Mouse (Mus musculus) adrenal gland, postnatal 4 days (tissue): Measurements from ENCODE around the gene Smim5. TPM values are rescaled to one million over a fixed set of nuclear protein-coding genes. Genes with fewer than 3 reads are reported as not detected.
"Not testable (repeated sequence)": the region's sequence is repeated elsewhere in the genome, so short reads cannot be mapped to it uniquely, and the experiment has no call there.

Experiments
- DNase-seq, 2 experiments: peaks; one replicate each; pipeline ENCODE4 v3.0.0; 2021 to 2022; ENCODE audit warnings: low spot score in 2 of 2, mixed read lengths in 2 of 2
- long read RNA-seq, 2 experiments: library from polyadenylated mRNA; stranded (forward); transcript quantifications; one replicate each; pipeline ENCODE4 v2.0.0; 2021
- total RNA-seq, 2 experiments: library from RNA; stranded (reverse); gene quantifications; 2 replicates each; pipeline ENCODE4 v1.2.3; 2021

The Smim5 gene
- 1 to 10 TPM; 2.1 to 2.3 TPM for total RNA-seq
- long read RNA-seq, experiment 1, partial matches to known transcripts = 0 of 1 reads
- long read RNA-seq, experiment 1, other reads (novel, unspliced or antisense) = 0 of 1 reads
- long read RNA-seq, experiment 2, partial matches to known transcripts = 0 of 3 reads
- long read RNA-seq, experiment 2, other reads (novel, unspliced or antisense) = 0 of 3 reads

GRCm38 (mm10) chr11:115899486-115900266, at the start of gene Smim5:
TSS of gene Smim5 (plus strand) at chr11:115899966.
- peak in 1 of 2 experiments; percentile 22 for DNase-seq

GRCm38 (mm10) chr11:115854674-115855073, 45.1 kb upstream of the Smim5 start:
- DNase-seq = no peak

DNA sequence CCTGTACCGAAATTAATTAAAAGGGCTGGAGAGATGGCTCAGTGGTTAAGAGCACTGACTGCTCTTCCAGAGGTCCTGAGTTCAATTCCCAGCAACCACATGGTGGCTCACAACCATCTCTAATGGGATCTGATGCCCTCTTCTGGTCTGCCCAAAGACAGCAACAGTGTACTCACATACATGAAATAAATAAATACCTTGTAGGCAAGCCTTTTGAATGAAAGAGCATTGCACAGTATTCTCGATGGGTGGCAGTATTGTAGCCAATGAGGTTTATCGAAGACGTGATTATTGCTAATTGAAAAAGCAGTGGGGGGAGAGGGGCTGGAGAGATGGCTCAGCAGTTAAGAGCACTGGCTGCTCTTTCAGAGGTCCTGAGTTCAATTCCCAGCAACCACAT, 42.6 kb upstream of the Smim5 start:
- not testable (repeated sequence) for DNase-seq

GRCm38 (mm10) chr11:115857936-115858335, 41.8 kb upstream of the Smim5 start:
- DNase-seq = no peak

GRCm38 (mm10) chr11:115858354-115858753, 41.4 kb upstream of the Smim5 start, which contains the start of gene Myo15b:
TSS of gene Myo15b (plus strand) at chr11:115858406.
- no peak for DNase-seq

DNA sequence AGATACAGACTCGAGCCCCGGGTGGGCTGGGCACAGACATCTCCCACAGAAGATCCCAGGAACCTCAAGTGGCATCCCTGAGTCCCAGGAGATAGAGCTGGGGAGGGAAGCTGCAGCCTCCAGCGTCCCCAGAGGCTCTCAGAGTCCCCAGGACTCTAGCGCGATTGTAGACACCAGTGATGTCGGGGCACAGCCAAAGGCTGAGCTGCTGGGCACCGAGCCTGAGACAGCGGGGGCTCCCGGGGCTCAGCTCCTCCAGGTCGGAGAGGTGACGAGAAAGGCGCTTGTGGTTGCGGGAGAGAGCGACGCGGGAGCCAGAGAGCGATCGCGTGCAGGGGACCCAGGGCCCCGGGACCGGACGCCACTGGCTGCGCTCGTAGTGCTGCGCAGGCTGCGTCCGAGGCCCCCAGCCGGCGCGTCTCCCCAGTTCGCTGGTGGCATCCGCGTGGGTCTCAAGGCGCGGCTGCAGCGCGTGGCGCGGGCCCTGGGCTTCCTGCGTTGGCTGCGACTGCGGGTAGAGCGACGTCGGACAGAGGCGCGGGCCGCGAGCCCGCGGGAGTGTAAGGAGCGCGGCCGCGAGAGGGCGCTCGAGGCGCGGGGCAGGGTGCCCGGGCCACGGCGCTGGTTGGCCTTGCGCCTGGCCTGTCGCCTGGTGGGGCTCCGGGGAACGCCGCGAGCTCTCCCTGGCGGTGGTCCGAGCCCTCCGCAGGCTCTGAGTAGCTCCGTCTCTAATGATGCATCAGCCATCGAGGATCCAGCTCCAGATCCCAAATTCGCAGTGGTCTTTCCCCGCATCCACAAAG, 40.4 kb upstream of the Smim5 start:
- DNase-seq = peak; percentile 76 to 84

DNA sequence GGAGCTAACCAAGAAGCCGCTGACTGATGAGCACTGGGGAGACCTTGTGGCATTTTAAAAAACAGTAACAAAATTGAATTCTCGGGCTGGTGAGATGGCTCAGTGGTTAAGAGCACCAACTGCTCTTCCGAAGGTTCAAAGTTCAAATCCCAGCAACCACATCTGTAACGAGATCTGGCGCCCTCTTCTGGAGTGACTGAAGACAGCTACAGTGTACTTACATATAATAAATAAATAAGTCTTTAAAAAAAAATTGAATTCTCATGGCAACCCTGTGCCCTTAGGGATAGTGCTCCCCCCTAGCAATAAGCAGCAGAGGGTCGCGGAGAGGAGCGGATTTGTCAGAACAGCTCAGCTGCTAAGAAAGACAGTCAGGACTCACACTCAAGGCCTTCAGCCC, 35.9 kb upstream of the Smim5 start:
- DNase-seq = no peak

DNA sequence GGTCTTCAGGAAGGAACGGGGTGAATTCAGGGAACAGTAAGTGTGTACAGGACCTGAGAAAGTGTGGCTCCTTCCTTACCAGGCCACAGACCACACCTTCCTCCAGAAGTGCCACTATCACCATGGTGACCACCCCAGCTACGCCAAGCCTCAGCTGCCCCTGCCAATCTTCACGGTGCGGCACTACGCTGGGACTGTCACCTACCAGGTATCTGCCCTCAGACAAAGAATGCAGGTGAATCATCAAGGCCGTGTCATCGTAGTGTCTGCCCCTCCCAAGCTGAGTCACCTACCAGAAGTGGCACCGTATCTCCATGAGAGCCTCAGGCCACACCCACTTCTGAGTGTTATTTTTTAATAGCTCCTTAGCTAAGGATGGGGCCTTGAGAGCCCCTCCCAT, 30.4 kb upstream of the Smim5 start:
- no peak for DNase-seq

GRCm38 (mm10) chr11:115872437-115872836, 27.3 kb upstream of the Smim5 start:
- no peak for DNase-seq

- DNase-seq = no peak
Observed at GRCm38 (mm10) chr11:115875935-115876334, 23.8 kb upstream of the Smim5 start.

GRCm38 (mm10) chr11:115876438-115876837, 23.3 kb upstream of the Smim5 start:
- no peak for DNase-seq

DNA sequence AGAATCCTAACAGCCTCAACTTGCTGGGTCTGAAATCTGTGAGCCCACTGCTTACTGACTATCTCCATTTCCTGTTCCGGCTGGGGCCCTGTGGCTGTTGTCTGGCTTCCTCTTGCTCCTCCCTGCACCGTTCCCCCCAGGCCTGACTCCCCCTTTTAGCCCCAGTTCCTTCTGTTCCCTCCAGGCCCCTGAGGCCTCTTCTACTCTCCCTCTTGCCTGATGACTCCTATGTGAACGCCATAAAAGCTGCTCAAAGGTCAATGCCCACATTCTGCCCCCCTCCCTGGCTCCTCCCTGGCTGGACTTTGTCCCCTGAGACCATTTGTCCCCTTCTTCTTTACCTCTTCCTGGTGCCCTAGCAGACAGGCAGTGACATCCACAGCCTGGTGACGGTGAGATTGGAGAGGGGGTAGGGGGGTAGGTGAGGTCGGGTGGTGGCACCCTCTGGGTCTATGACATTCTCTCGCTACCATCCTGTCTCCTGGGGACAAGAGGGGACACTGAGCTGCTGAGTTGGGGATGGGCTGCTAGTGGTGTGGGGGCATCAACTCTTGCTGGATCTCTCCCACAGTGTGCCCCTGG, 22.5 kb upstream of the Smim5 start:
- no peak for DNase-seq

DNA sequence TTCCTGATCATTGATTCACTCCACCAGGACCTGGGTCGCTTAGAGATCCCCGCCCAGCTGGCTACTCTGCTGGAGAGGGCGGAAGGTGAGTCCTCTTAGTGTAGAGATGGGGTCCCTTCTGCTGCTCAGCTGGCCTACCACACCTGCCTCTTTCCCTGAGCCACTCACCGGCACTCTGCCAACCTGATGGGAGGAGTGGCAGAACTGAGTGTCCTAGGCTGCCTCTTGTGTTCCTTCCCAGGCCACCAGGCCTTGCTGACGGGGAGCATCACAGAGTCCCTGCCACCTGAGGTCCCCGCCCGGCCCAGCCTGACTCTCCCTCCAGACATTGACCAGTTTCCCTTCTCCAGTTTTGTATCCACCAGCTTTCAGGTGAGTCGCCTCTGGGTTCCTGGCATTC, 21.7 kb upstream of the Smim5 start:
- no peak for DNase-seq

DNA sequence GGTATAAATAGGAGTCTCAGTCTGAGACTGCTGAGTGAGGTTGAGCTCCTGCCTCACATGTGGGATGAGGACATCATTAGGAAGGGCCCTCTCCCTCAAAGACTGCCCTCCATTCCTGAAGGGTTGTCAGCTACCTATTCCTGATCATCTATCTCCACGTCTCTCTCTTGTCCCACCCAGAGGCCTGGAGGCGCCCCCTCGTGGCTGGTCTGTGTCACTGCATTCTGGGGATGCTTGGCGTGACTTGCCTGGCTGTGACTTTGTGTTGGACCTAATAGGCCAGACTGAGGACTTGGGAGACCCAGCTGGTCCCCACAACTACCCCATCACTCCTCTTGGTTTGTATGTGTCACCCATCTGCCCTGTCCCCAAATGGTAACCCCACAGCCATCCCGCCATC, 18.8 kb upstream of the Smim5 start:
- no peak for DNase-seq

GRCm38 (mm10) chr11:115883251-115883650, 16.5 kb upstream of the Smim5 start:
- DNase-seq = no peak

- no peak for DNase-seq
Observed at GRCm38 (mm10) chr11:115884361-115884760, 15.4 kb upstream of the Smim5 start.

- no peak for DNase-seq
Observed at GRCm38 (mm10) chr11:115885281-115885680, 14.5 kb upstream of the Smim5 start.

- DNase-seq = no peak
Observed at GRCm38 (mm10) chr11:115886446-115886845, 13.3 kb upstream of the Smim5 start.

- DNase-seq = no peak
Observed at GRCm38 (mm10) chr11:115888020-115888419, 11.7 kb upstream of the Smim5 start.

DNA sequence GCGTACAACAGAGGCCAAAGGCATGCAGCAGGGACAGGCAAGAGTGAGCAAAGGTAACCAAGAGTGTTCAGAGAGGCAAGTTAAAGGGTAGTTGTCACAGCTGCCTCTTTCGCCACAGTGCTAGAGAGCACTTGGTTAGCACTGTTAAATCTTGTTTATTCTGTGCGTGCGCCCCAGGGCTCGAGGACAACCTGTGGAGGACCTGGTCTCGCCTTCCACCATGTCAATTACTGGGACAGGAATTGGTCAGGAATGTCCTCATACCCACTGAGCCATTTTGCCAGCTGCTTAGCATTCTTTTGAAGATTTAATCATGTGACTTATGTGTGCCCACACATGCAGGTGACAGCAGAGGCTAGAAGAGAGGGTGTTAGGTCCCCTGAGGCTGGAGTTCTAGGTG, 10.6 kb upstream of the Smim5 start:
- DNase-seq = no peak

- DNase-seq = no peak
Observed at GRCm38 (mm10) chr11:115892213-115892612, 7.6 kb upstream of the Smim5 start.

GRCm38 (mm10) chr11:115893071-115893470, 6.7 kb upstream of the Smim5 start:
- DNase-seq = no peak
